ENCODE assay signal across 14 mouse cellular contexts in genomic region chr2:136588811-136589210, GRCm38 (mm10).
"Had no signal": no experiment of that assay in that cellular context is flagged by ENCODE, and none has a peak within 500 bp of the region (broad histone marks: within the 10 kb centered on the region; RNA-seq: fewer than 3 reads in every experiment).

No protein-coding gene starts in this region.

- H3K36me3 ChIP-seq: kidney, embryonic 15.5 days; liver, embryonic 13.5 days; neural tube, embryonic 12.5 days had no signal

- H3K27ac ChIP-seq: kidney, embryonic 15.5 days; left cerebral cortex, adult 2 months; liver, embryonic 13.5 days; neural tube, embryonic 12.5 days had no signal

- DNase-seq: kidney, postnatal 10 days; kidney, postnatal 36 days; layer of hippocampus, postnatal 36 days; liver, embryonic 13.5 days; lung, adult 2 months; lung, postnatal 14 days; lung, postnatal 4 days; midbrain, embryonic 14.5 days; thymus, adult 18-20 months; thymus, postnatal 36 days had no signal

- H3K9ac ChIP-seq: kidney, embryonic 15.5 days; liver, embryonic 13.5 days; neural tube, embryonic 12.5 days had no signal

- H3K9me3 ChIP-seq: kidney, embryonic 15.5 days; liver, embryonic 13.5 days; neural tube, embryonic 12.5 days had no signal

- H3K4me3 ChIP-seq: kidney, embryonic 15.5 days; left cerebral cortex, adult 2 months; liver, embryonic 13.5 days; neural tube, embryonic 12.5 days had no signal

- H3K27me3 ChIP-seq: kidney, embryonic 15.5 days; liver, embryonic 13.5 days; neural tube, embryonic 12.5 days had no signal

- H3K4me1 ChIP-seq: kidney, embryonic 15.5 days; liver, embryonic 13.5 days; neural tube, embryonic 12.5 days had no signal

- H3K4me2 ChIP-seq: kidney, embryonic 15.5 days; liver, embryonic 13.5 days; midbrain, embryonic 11.5 days; neural tube, embryonic 12.5 days had no signal
